Mouse (Mus musculus) kidney, adult 2 months (tissue): ENCODE measurements at regions not wholly inside any gene's neighbourhood (a gene's known extent, or its start where the extent isn't known, plus 50 kb on each side); places are given as distances from the start of the nearest gene placed in this dataset.

Experiments used
- CTCF ChIP-seq: fragments of 200-500 bp; conservative IDR thresholded peaks from 2 replicates; pipeline ENCODE4 v1.5.1; 2011; ENCODE audit warnings: low read depth, mild to moderate bottlenecking, control low read depth, low read length, moderate library complexity, mixed read lengths; ENCODE audit not compliant: insufficient read depth, insufficient read length
- POLR2A ChIP-seq: fragments of 200-500 bp; IDR thresholded peaks from one replicate; pipeline ENCODE4 v1.6.1; 2011; ENCODE audit warnings: low read depth, low read length, control low read depth

- no peak for TF ChIP-seq CTCF
- TF ChIP-seq POLR2A = no peak
Measured at GRCm38 (mm10) chr6:126318523-126318922, 151.8 kb upstream of the Ntf3 start.
